Mouse (Mus musculus): Measurements from ENCODE around the gene Wbp2.

DNA sequence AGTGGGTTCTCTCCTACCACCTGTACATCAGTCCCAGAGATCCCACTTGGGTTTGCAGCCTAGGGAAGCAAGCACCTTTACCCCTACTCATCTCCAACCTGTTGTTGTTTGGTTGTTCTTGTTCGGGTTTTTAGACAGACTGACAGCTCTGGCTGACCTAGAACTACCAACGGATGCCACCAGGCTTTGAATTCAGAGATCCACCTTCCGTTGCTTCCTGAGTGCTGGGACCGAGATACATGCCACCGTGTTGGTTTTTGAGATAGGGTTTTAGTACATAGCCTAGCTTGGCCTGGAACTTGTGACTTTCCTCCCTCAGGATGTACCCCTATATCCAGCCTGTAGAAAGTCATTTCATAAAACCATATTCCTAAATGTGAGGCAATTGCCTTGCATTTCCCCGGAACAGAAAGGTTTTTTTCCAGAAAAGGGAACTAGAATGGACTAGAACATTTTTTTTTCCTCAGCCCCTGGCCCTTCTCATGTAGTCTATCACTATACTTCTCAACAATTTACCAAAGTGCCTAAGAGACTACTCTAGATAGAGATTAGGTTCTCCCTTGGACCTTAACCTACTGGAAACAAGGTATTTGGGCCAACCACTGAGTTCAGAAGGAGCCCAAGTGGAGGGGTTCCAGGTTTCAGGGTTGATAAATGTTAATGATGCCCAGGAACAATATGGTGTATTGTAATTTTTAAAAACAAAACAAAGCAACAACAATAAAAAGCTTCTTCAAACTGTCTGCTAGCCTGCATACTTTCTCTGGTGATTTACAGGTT lies 57.5 kb downstream of the Wbp2 start:
- TF ChIP-seq POLR2A (IDR thresholded peaks at IDR 0.05; ENCODE audit: low read depth, low read length) (no peak), CTCF (IDR thresholded peaks at IDR 0.05; ENCODE audit: extremely low read depth, insufficient read depth, insufficient read length, insufficient replicate concordance) (no peak)

All from spleen, adult 2 months (tissue).